Mouse (Mus musculus) megakaryocyte, embryonic 14.5 days (primary cell): Measurements from ENCODE around the gene Itgb8.

Experiments used
- FLI1 ChIP-seq: IDR thresholded peaks from 2 replicates; pipeline ENCODE4 v1.6.1; 2012; ENCODE audit warnings: low read length, inconsistent platforms, mixed read lengths
- GATA1 ChIP-seq: IDR thresholded peaks from 3 replicates; pipeline ENCODE4 v1.6.1; 2012; ENCODE audit warnings: mixed read lengths, low read length, inconsistent platforms, borderline replicate concordance

DNA sequence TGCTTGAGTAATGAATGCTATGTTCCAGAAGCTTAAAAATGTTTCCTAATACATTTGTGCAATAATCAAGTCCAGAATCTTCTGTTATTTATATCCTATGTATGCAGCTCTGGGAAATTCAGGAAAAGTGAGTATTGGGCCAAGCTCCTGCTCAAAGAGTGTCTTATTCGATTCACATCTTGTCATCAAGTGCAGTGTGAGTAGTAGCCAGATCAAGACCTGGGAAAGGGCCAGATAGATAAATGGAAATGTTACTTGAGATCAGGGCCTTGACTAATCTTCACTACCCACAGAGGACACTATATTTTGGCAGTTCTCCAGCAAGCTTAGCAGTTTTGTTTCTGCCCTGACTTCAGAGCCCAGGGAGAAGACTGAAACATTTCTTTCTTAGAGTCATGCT lies 100.7 kb downstream of the Itgb8 start:
- TF ChIP-seq GATA1 (no peak), FLI1 (no peak)
